9 mouse cellular contexts compared by ENCODE assay signal in genomic region chr7:113369620-113370340, GRCm38 (mm10). TPM values are rescaled to one million over a fixed set of nuclear protein-coding genes. Genes with fewer than 3 reads are reported as not detected.
DNase-seq lines count a peak whose midpoint lies in the region; ATAC-seq and TF ChIP-seq lines count a peak whose summit lies in the region.
"Had no signal": no experiment of that assay in that cellular context is flagged by ENCODE, and none has a peak within 500 bp of the region (broad histone marks: within the 10 kb centered on the region; RNA-seq: fewer than 3 reads in every experiment).

No protein-coding gene starts in this region.

- peaks cover 7% of the 10 kb centered on the region for H3K27me3 ChIP-seq in forebrain, embryonic 10.5 days (ENCODE audit: poor library complexity, severe bottlenecking)
- H3K27me3 ChIP-seq in heart, embryonic 16.5 days (ENCODE audit: control insufficient read depth, insufficient read depth, low read length), result no peaks in the 10 kb centered on the region

- H3K36me3 ChIP-seq in forebrain, embryonic 10.5 days (replicated peaks), result no peaks in the 10 kb centered on the region
- H3K36me3 ChIP-seq in heart, embryonic 16.5 days (ENCODE audit: control insufficient read depth, insufficient read depth), result no peaks in the 10 kb centered on the region

- peaks cover 26% of the 10 kb centered on the region for H3K4me1 ChIP-seq in forebrain, embryonic 10.5 days
- H3K4me1 ChIP-seq in heart, embryonic 16.5 days (ENCODE audit: control insufficient read depth, insufficient read depth, low read length), result peaks cover 10% of the 10 kb centered on the region
- peaks cover 3% of the 10 kb centered on the region; the same call in 1 of the 2 replicates for H3K4me1 ChIP-seq in lung, adult 2 months (ENCODE audit: control insufficient read depth, insufficient read depth, low read length)

- no peak for TF ChIP-seq CTCF in lung, adult 2 months (IDR thresholded peaks at IDR 0.05; ENCODE audit: insufficient read depth, low read length)

- peak; percentile 83 for DNase-seq in adrenal gland, postnatal 10 days
- DNase-seq in forebrain, embryonic 10.5 days (ENCODE audit: extremely low spot score, low spot score), result peak; percentile 81
- peak; percentile 78 to 86 for DNase-seq in kidney, postnatal 25 days
- no peak for DNase-seq in lung, adult 2 months
- DNase-seq in thymus, postnatal 14 days, result peak; percentile 84

- peak; percentile 65 for ATAC-seq in CD4-positive, CD25-positive, alpha-beta regulatory T cell, adult 4 months
- ATAC-seq in heart, embryonic 16.5 days (replicated peaks; ENCODE audit: extremely low read depth, insufficient read depth, low FRiP score), result peak; percentile 71
- peak; percentile 52 for ATAC-seq in neutrophil, adult 5-6 weeks (ENCODE audit: extremely low read depth, insufficient number of reproducible peaks, low FRiP score, poor library complexity, severe bottlenecking)

- under 1% methylated on average over 44 of the region's 44 CpGs for WGBS in forebrain, embryonic 10.5 days
- WGBS in heart, embryonic 16.5 days, result under 1% methylated on average over 44 of the region's 44 CpGs
- WGBS in lung, adult 2 months, result under 1% methylated on average over 44 of the region's 44 CpGs

- H3K9me3 ChIP-seq in forebrain, embryonic 10.5 days, result no peaks in the 10 kb centered on the region
- no peaks in the 10 kb centered on the region for H3K9me3 ChIP-seq in heart, embryonic 16.5 days (replicated peaks; ENCODE audit: control insufficient read depth, low read length)

- H3K27ac ChIP-seq in forebrain, embryonic 10.5 days, result peak overlapping the region; percentile 93
- H3K27ac ChIP-seq in heart, embryonic 16.5 days (ENCODE audit: low read length), result peak overlapping the region; percentile 94

- TF ChIP-seq POLR2A in lung, adult 2 months (IDR thresholded peaks at IDR 0.05; ENCODE audit: borderline replicate concordance, extremely low read depth, low read depth, low read length), result no peak

- peak overlapping the region; percentile 90 for H3K4me3 ChIP-seq in forebrain, embryonic 10.5 days
- H3K4me3 ChIP-seq in heart, embryonic 16.5 days (ENCODE audit: low read length), result peak overlapping the region; percentile 98
- H3K4me3 ChIP-seq in lung, adult 2 months (replicated peaks; ENCODE audit: extremely low read depth, low read depth, low read length), result peak overlapping the region; percentile 86

- H3K9ac ChIP-seq in heart, embryonic 16.5 days (ENCODE audit: low read length), result peak overlapping the region; percentile 89

- peak overlapping the region; percentile 97 for H3K4me2 ChIP-seq in heart, embryonic 16.5 days (ENCODE audit: low read depth, low read length)

RNA-seq across cellular contexts. Expression of gene Btbd10, which starts 0.6 kb away (rescaled TPM):
- polyA plus RNA-seq in CD4-positive, CD25-positive, alpha-beta regulatory T cell, adult 4 months (2017; shearing (Covaris generic)), result 10 to 100 TPM in 1 of 2 experiments, 1 to 10 TPM in 1; 10.0 to 10.3 TPM
- total RNA-seq in adrenal gland, postnatal 10 days (2021), result 10 to 100 TPM; 15.3 to 17.1 TPM
- 22.8 and 23.7 TPM in 2 replicates for polyA plus RNA-seq in forebrain, embryonic 10.5 days (2016; fragmentation: Nextera tagmentation; extraction: Ambion mirVana)
- polyA plus RNA-seq in heart, embryonic 16.5 days (2015; fragmentation: Nextera tagmentation; extraction: Ambion mirVana), result 22.5 and 24.3 TPM in 2 replicates
- polyA plus RNA-seq in lung, adult 2 months (2012; rRNA removed), result 10.4 and 11.7 TPM in 2 replicates
- total RNA-seq in neutrophil, adult 5-6 weeks (2017), result 73.9 and 74.3 TPM in 2 replicates

RNA-seq across cellular contexts. Expression of gene Pth, which starts 18.6 kb away (rescaled TPM):
- polyA plus RNA-seq in CD4-positive, CD25-positive, alpha-beta regulatory T cell, adult 4 months (2017; shearing (Covaris generic)), result not detected
- not detected for total RNA-seq in adrenal gland, postnatal 10 days (2021)
- polyA plus RNA-seq in forebrain, embryonic 10.5 days (2016; fragmentation: Nextera tagmentation; extraction: Ambion mirVana), result not detected in 2 replicates
- polyA plus RNA-seq in heart, embryonic 16.5 days (2015; fragmentation: Nextera tagmentation; extraction: Ambion mirVana), result 5.7 and 23.7 TPM in 2 replicates
- polyA plus RNA-seq in lung, adult 2 months (2012; rRNA removed), result not detected in 2 replicates
- total RNA-seq in neutrophil, adult 5-6 weeks (2017), result not detected in 2 replicates
- total RNA-seq: layer of hippocampus, adult 8-10 months had no signal
